Mouse (Mus musculus) lung, postnatal 0 days (tissue): ENCODE measurements around the gene Klf11. TPM values are rescaled to one million over a fixed set of nuclear protein-coding genes. Genes with fewer than 3 reads are reported as not detected.
A peak's percentile ranks its signal among the peaks of the same experiment; 100 is the strongest.
"Not testable (repeated sequence)": the region's sequence is repeated elsewhere in the genome, so short reads cannot be mapped to it uniquely, and the experiment has no call there.

Source experiments
- ATAC-seq: fragments of 200-750 bp; cut with Nextera tagmentation; 2 replicates; pipeline ENCODE4 v1.8.0; 2017; ENCODE audit warnings: moderate library complexity
- DNase-seq: peaks from one replicate; pipeline ENCODE4 v3.0.0-alpha.2; 2016; ENCODE audit warnings: low spot score
- H3K27ac ChIP-seq: fragments of 300-500 bp; sonication (generic); 2 replicates; pipeline ENCODE4 v1.5.1; 2014; ENCODE audit warnings: antibody characterized with exemption, mild to moderate bottlenecking, low read length, mixed read lengths
- H3K27me3 ChIP-seq: fragments of 300-500 bp; sonication (generic); replicated peaks from 2 replicates; pipeline ENCODE4 v1.6.1; 2014; ENCODE audit warnings: low read length, mixed read lengths; ENCODE audit not compliant: insufficient read depth
- H3K36me3 ChIP-seq: fragments of 300-500 bp; sonication (generic); 2 replicates; pipeline ENCODE4 v1.6.1; 2014; ENCODE audit warnings: low read length, mixed read lengths; ENCODE audit not compliant: insufficient read depth
- H3K4me1 ChIP-seq: fragments of 300-500 bp; sonication (generic); 2 replicates; pipeline ENCODE4 v1.6.1; 2014; ENCODE audit warnings: antibody characterized with exemption, low read depth, low read length, mixed read lengths; ENCODE audit not compliant: insufficient read depth
- H3K4me2 ChIP-seq: fragments of 300-500 bp; sonication (generic); replicated peaks from 2 replicates; pipeline ENCODE4 v1.6.1; 2014; ENCODE audit warnings: low read depth, mild to moderate bottlenecking, low read length, moderate library complexity, mixed read lengths
- H3K4me3 ChIP-seq: fragments of 300-500 bp; sonication (generic); 2 replicates; pipeline ENCODE4 v1.5.1; 2014; ENCODE audit warnings: low read depth, low read length
- H3K9ac ChIP-seq: fragments of 300-500 bp; sonication (generic); replicated peaks from 2 replicates; pipeline ENCODE4 v1.6.1; 2014; ENCODE audit warnings: low read depth, mild to moderate bottlenecking
- H3K9me3 ChIP-seq: fragments of 300-500 bp; sonication (generic); 2 replicates; pipeline ENCODE4 v1.6.1; 2016; ENCODE audit warnings: low read length, mixed read lengths
- CTCF ChIP-seq: IDR thresholded peaks from 2 replicates; pipeline ENCODE4 v1.5.1; 2016; ENCODE audit warnings: antibody characterized with exemption, mild to moderate bottlenecking
- EP300 ChIP-seq: IDR thresholded peaks from 2 replicates; pipeline ENCODE4 v1.6.1; 2016; ENCODE audit warnings: antibody characterized with exemption, mild to moderate bottlenecking, control low read depth
- WGBS: fragments of 180-500 bp; shearing (Covaris S2); extraction: QIAGEN DNeasy Blood & Tissue Kit; methylation state at CpG from one replicate; pipeline ENCODE4 v1.1.7; 2014; 5-methylcytosine and 5-hydroxymethylcytosine counted together
- polyA plus RNA-seq: library from polyadenylated mRNA; unstranded; fragments of >200 nt; fragmentation: Nextera tagmentation; extraction: Ambion mirVana; gene quantifications from 2 replicates; pipeline ENCODE4 v1.2.1, GENCODE M21; 2015

The Klf11 gene
- polyA plus RNA-seq, 1 experiment from 2014 or later = 22.1 TPM

DNA sequence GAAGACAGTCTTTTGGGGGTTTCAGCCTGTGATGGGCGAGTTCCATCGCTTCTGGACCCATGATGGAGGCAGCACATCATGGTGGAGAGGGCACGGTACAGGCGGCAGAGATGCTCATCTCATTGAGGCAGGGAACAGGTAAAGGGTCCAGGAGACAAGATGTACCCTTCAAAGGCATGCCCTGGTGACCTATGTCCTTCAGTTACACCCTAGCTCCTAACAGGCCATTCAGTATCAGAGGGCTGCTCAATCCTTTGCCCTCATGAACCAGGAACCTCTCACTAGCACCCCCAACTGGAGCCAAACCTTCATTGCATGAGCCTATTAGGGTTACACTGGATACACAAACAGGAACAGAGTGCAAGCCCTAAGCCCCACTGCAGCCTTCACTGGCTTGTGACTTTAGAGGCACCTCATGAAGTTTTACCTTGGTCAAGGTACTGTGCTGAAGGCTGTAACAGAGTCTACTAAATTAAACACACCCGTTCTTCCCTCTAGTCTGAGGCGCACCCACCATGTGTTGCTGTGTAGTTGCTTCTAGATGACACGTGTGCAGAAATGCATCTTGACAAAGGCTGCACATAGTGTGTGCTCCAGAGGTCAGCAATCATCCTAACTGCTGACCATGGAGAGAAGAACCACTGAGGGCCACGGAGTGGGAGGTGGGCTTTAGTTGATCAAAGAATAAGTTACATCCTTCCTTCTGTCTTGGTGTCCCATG is 46.6 kb downstream of the Klf11 start:
- Histone ChIP-seq H3K9ac (no peak overlapping the region), H3K27ac (no peak overlapping the region), H3K4me3 (no peak overlapping the region), H3K4me1 (no peaks in the 10 kb centered on the region), H3K36me3 (no peaks in the 10 kb centered on the region), H3K27me3 (no peaks in the 10 kb centered on the region), H3K9me3 (no peaks in the 10 kb centered on the region), H3K4me2 (no peak overlapping the region)
- DNase-seq (no peak), ATAC-seq (no peak)
- 59% methylated on average over 8 of the region's 8 CpGs for WGBS
- TF ChIP-seq CTCF (peak; percentile 16; the same call in 1 of the 2 replicates), EP300 (no peak)

DNA sequence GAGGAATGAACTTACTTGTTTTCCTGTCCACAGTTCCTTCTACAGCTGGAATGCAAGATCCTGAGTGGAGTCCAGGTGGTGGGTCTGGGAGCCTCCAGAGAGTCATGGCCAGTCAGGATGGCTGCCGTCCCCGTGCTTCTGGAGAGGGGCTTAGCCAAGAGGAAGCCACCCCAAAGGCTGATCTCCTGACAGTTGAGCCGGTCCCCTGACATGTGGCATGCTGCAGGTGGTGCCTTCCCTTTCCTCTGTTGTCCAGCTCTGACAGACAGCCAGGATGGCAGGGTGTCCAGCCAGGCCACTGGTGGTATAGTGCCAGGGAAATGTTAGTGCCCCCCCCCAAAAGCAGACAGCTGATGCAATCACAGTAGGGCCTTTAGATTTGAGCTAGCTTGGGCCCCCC is 47.4 kb downstream of the Klf11 start:
- Histone ChIP-seq H3K4me1 (no peaks in the 10 kb centered on the region), H3K4me2 (no peak overlapping the region), H3K36me3 (no peaks in the 10 kb centered on the region), H3K9me3 (no peaks in the 10 kb centered on the region), H3K4me3 (no peak overlapping the region), H3K27ac (no peak overlapping the region), H3K27me3 (no peaks in the 10 kb centered on the region), H3K9ac (no peak overlapping the region)
- ATAC-seq (no peak), DNase-seq (no peak)
- 51% methylated on average over 3 of the region's 3 CpGs for WGBS
- TF ChIP-seq CTCF (no peak), EP300 (no peak)

- Histone ChIP-seq H3K9ac (no peak overlapping the region), H3K36me3 (no peaks in the 10 kb centered on the region), H3K27ac (no peak overlapping the region), H3K9me3 (no peaks in the 10 kb centered on the region), H3K4me2 (no peak overlapping the region), H3K27me3 (no peaks in the 10 kb centered on the region), H3K4me3 (no peak overlapping the region), H3K4me1 (no peaks in the 10 kb centered on the region)
- WGBS = 37% methylated on average over 10 of the region's 10 CpGs
- DNase-seq (no peak), ATAC-seq (no peak; the same call in 1 of the 2 replicates)
- TF ChIP-seq CTCF = no peak
- TF ChIP-seq EP300 = no peak
These were observed 48.5 kb downstream of the Klf11 start for GRCm38 (mm10) chr12:24699578-24699977.

- 0 out of 2 replicates have a peak, but pooled peaks have one; percentile 13 for TF ChIP-seq CTCF
- WGBS = 89% methylated on average over 9 of the region's 9 CpGs
- not testable (repeated sequence) for H3K4me1 ChIP-seq, H3K36me3 ChIP-seq, H3K4me2 ChIP-seq, H3K9me3 ChIP-seq, H3K9ac ChIP-seq, H3K27ac ChIP-seq, H3K4me3 ChIP-seq, H3K27me3 ChIP-seq, ATAC-seq, DNase-seq
These were observed 50.5 kb downstream of the Klf11 start for GRCm38 (mm10) chr12:24701621-24702020.

GRCm38 (mm10) chr12:24703013-24703412 is 51.9 kb downstream of the Klf11 start:
- no peak overlapping the region for H3K4me3 ChIP-seq
- no peak overlapping the region for H3K27ac ChIP-seq
- no peaks in the 10 kb centered on the region for H3K9me3 ChIP-seq
- no peaks in the 10 kb centered on the region for H3K36me3 ChIP-seq
- H3K9ac ChIP-seq = no peak overlapping the region
- TF ChIP-seq EP300 (no peak), CTCF (no peak)
- no peak overlapping the region for H3K4me2 ChIP-seq
- H3K27me3 ChIP-seq = no peaks in the 10 kb centered on the region
- ATAC-seq = no peak
- no peak for DNase-seq
- WGBS = 61% methylated on average over 3 of the region's 3 CpGs
- H3K4me1 ChIP-seq = peaks cover 3% of the 10 kb centered on the region; the same call in 1 of the 2 replicates

- no peaks in the 10 kb centered on the region for H3K27me3 ChIP-seq
- H3K4me3 ChIP-seq = no peak overlapping the region
- H3K4me1 ChIP-seq = peaks cover 7% of the 10 kb centered on the region; the same call in 1 of the 2 replicates
- DNase-seq (peak; percentile 19), ATAC-seq (no peak)
- H3K9ac ChIP-seq = no peak overlapping the region
- H3K36me3 ChIP-seq = no peaks in the 10 kb centered on the region
- 82% methylated on average over 15 of the region's 15 CpGs for WGBS
- H3K27ac ChIP-seq = no peak overlapping the region
- TF ChIP-seq EP300 (no peak), CTCF (no peak)
- no peaks in the 10 kb centered on the region for H3K9me3 ChIP-seq
- no peak overlapping the region for H3K4me2 ChIP-seq
These were observed 54.6 kb downstream of the Klf11 start for GRCm38 (mm10) chr12:24705502-24706263.
